Mouse (Mus musculus): ENCODE measurements around the gene Sdr39u1. TPM values are rescaled to one million over a fixed set of nuclear protein-coding genes. Genes with fewer than 3 reads are reported as not detected.

The Sdr39u1 gene
- polyA plus RNA-seq, 1 experiment from 2014 or later = 27.5 TPM

- H3K9me3 ChIP-seq (replicated peaks) = no peaks in the 10 kb centered on the region
- no peak overlapping the region for H3K4me3 ChIP-seq
- no peaks in the 10 kb centered on the region for H3K36me3 ChIP-seq
- H3K27ac ChIP-seq (replicated peaks) = no peak overlapping the region
- peaks cover 7% of the 10 kb centered on the region for H3K4me1 ChIP-seq
- no peaks in the 10 kb centered on the region for H3K27me3 ChIP-seq (ENCODE audit: low read depth, poor library complexity, severe bottlenecking)
- DNase-seq (ENCODE audit: low spot score) = no peak
- WGBS = 33% methylated on average over 1 of the region's 1 CpGs
Observed at GRCm38 (mm10) chr14:55905518-55905917, 5.4 kb upstream of the Sdr39u1 start.

DNA sequence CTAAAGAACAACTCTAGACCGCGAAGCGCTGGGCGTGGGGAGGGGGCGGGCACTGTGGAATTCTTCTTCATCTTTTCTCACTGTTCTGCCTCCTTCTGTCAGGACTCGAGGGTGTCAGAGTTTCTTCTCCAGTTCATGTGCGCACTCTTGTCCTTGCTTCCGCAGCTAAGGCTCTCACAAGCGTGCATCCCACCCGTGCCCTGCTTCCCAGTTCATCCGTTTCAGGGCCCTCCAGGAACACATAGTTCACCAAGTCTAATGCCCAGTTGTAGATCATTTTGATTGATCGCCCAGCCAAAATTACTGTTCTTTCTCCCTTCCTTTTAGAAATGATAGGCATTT, 292 bp upstream of the Sdr39u1 start:
- WGBS = 10% methylated on average over 12 of the region's 12 CpGs
- peak overlapping the region; percentile 62 for H3K4me3 ChIP-seq
- DNase-seq (ENCODE audit: low spot score) = no peak
- no peaks in the 10 kb centered on the region for H3K9me3 ChIP-seq (replicated peaks)
- H3K27ac ChIP-seq (replicated peaks) = peak overlapping the region; percentile 80
- H3K4me1 ChIP-seq = peaks cover 21% of the 10 kb centered on the region
- peaks cover 30% of the 10 kb centered on the region for H3K36me3 ChIP-seq
- H3K27me3 ChIP-seq (ENCODE audit: low read depth, poor library complexity, severe bottlenecking) = no peaks in the 10 kb centered on the region

DNA sequence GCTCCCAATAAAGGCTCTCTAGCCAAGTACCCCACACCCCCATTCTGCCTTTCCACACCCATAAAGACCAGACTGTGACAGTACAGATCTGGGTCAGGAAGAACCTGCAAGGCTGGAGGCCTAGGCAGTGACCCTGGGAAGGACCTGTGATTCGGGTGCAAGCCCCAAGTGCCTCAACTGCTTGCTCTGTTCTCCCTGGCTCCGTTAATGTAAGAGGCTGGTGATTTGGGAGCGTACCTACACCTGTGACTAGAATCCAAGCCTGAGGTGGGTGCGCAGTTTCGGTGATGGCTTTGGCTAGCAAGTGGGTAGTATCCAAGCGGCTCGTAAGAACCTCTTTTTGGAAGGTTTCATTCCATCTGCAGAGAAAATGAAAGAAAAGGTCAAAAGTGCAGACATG, 1.1 kb downstream of the Sdr39u1 start:
- no peak for DNase-seq (ENCODE audit: low spot score)
- Histone ChIP-seq H3K9me3 (replicated peaks) (no peaks in the 10 kb centered on the region), H3K4me1 (peaks cover 21% of the 10 kb centered on the region), H3K27me3 (ENCODE audit: low read depth, poor library complexity, severe bottlenecking) (no peaks in the 10 kb centered on the region), H3K27ac (replicated peaks) (no peak overlapping the region), H3K4me3 (no peak overlapping the region), H3K36me3 (peaks cover 44% of the 10 kb centered on the region)
- WGBS = 90% methylated on average over 7 of the region's 7 CpGs

DNA sequence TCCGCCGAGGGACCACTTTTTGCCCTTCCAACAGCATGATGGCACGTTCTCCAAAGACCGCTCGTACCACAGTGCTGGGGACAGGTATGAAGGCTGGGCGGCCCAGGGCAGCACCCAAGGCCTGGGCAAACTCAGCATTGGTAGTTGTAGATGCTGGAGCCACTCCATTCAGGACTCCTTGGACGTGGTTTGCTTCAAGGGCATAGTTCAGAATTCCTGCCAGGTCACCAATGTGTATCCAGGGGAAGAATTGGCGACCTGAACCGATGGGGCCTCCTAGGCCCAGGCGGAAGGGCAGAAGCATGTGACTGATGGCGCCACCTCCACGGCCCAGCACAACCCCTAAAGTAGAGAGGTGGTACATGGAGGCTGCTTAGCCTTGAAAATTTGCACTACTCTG, 2.4 kb downstream of the Sdr39u1 start:
- no peak overlapping the region for H3K27ac ChIP-seq (replicated peaks)
- peaks cover 21% of the 10 kb centered on the region for H3K4me1 ChIP-seq
- no peaks in the 10 kb centered on the region for H3K27me3 ChIP-seq (ENCODE audit: low read depth, poor library complexity, severe bottlenecking)
- WGBS = 93% methylated on average over 12 of the region's 12 CpGs
- peaks cover 57% of the 10 kb centered on the region for H3K36me3 ChIP-seq
- DNase-seq (ENCODE audit: low spot score) = no peak
- no peaks in the 10 kb centered on the region for H3K9me3 ChIP-seq (replicated peaks)
- H3K4me3 ChIP-seq = no peak overlapping the region

- 0 out of 2 replicates have a peak, but pooled peaks cover 4% of the 10 kb centered on the region for H3K27me3 ChIP-seq (ENCODE audit: low read depth, poor library complexity, severe bottlenecking)
- no peak overlapping the region for H3K27ac ChIP-seq (replicated peaks)
- peaks cover 55% of the 10 kb centered on the region for H3K36me3 ChIP-seq
- DNase-seq (ENCODE audit: low spot score) = no peak
- WGBS = 89% methylated on average over 24 of the region's 24 CpGs
- H3K4me3 ChIP-seq = peak overlapping the region; percentile 82; the same call in 1 of the 2 replicates
- peaks cover 35% of the 10 kb centered on the region for H3K4me1 ChIP-seq
- no peaks in the 10 kb centered on the region for H3K9me3 ChIP-seq (replicated peaks)
Observed at GRCm38 (mm10) chr14:55886571-55887382, 13.3 kb downstream of the Sdr39u1 start.

GRCm38 (mm10) chr14:55885791-55886271, 14.3 kb downstream of the Sdr39u1 start:
- H3K4me3 ChIP-seq = peak overlapping the region; percentile 82
- 15% methylated on average over 16 of the region's 16 CpGs for WGBS
- no peak for DNase-seq (ENCODE audit: low spot score)
- H3K4me1 ChIP-seq = peaks cover 35% of the 10 kb centered on the region
- H3K27me3 ChIP-seq (ENCODE audit: low read depth, poor library complexity, severe bottlenecking) = 0 out of 2 replicates have a peak, but pooled peaks cover 4% of the 10 kb centered on the region
- H3K36me3 ChIP-seq = peaks cover 45% of the 10 kb centered on the region
- H3K9me3 ChIP-seq (replicated peaks) = no peaks in the 10 kb centered on the region
- peak overlapping the region; percentile 94 for H3K27ac ChIP-seq (replicated peaks)

DNA sequence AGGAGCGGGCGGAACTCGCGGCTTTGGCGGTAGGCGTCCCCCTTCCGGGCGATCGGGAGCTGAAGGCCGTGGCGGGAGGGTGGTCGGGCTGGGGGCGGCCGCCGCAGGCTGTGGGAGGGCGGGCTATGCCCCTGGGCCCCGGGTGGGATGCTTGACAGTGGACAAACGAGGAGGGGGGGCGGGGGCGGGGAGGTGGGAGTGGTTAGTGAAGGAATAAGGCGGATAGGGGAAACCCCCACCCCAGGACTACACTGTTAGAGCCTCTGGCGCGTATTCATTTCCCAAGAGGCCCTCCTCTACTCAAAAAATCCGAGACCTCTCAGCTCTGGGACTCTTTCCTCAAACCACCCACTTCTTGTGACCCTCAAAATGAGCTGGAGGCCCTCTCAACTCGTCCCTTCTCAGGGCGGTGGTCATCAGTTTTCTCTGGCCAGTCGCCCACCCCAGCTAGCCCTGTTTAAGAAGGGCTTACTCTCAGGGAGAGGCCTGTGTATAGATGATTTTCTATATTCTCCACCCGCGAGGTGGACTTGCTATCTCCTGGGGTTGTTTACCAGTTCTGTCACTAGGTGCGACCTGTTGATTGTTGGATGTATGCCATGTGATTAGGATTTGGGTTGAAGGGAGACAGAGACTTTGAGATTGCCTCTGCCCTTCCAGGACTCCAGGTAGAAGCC, 14.8 kb downstream of the Sdr39u1 start:
- H3K4me1 ChIP-seq = peaks cover 35% of the 10 kb centered on the region
- H3K9me3 ChIP-seq (replicated peaks) = no peaks in the 10 kb centered on the region
- H3K27ac ChIP-seq (replicated peaks) = peak overlapping the region; percentile 94
- 0 out of 2 replicates have a peak, but pooled peaks cover 4% of the 10 kb centered on the region for H3K27me3 ChIP-seq (ENCODE audit: low read depth, poor library complexity, severe bottlenecking)
- 2% methylated on average over 16 of the region's 30 CpGs for WGBS
- peaks cover 40% of the 10 kb centered on the region for H3K36me3 ChIP-seq
- H3K4me3 ChIP-seq = peak overlapping the region; percentile 82
- no peak for DNase-seq (ENCODE audit: low spot score)

GRCm38 (mm10) chr14:55884713-55885113, 15.4 kb downstream of the Sdr39u1 start, which contains the start of gene Khnyn:
TSS of gene Khnyn (plus strand) at chr14:55884947.
- 0 out of 2 replicates have a peak, but pooled peaks cover 4% of the 10 kb centered on the region for H3K27me3 ChIP-seq (ENCODE audit: low read depth, poor library complexity, severe bottlenecking)
- H3K9me3 ChIP-seq (replicated peaks) = no peaks in the 10 kb centered on the region
- H3K4me3 ChIP-seq = peak within 1 kb of the TSS; percentile 82
- WGBS = under 1% methylated on average over 28 of the region's 30 CpGs
- peak within 1 kb of the TSS; percentile 94 for H3K27ac ChIP-seq (replicated peaks)
- peaks cover 35% of the 10 kb centered on the region for H3K4me1 ChIP-seq
- peak; percentile 92 for DNase-seq (ENCODE audit: low spot score)
- peaks cover 34% of the 10 kb centered on the region for H3K36me3 ChIP-seq

DNA sequence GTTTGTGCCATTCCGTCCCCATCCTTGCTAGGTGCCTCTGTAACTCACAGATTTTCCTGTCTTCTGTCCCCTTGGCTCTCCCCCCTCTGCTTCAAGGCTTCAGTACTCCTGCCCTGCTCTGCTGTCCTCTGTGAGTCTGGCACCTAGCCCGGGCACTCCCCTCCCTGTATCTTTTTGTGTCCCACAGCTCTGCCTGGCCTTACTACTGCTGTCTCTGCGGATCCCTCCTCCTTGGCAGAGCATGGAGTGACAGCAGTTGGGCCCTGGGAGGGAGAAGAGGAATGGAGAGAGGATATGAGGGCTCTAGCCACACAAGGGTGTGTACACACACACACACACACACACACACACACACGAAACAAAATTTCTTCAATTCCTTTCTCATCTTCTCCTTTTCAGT, 15.9 kb downstream of the Sdr39u1 start, which contains the start of gene Cbln3:
Gene Cbln3, minus strand, starts transcription at position 227 of the 400 bp plus-strand sequence.
- DNase-seq (ENCODE audit: low spot score) = no peak
- Histone ChIP-seq H3K36me3 (peaks cover 29% of the 10 kb centered on the region), H3K9me3 (replicated peaks) (no peaks in the 10 kb centered on the region), H3K27ac (replicated peaks) (peak within 1 kb of the TSS; percentile 94), H3K27me3 (ENCODE audit: low read depth, poor library complexity, severe bottlenecking) (0 out of 2 replicates have a peak, but pooled peaks cover 4% of the 10 kb centered on the region), H3K4me3 (peak within 1 kb of the TSS; percentile 82), H3K4me1 (peaks cover 35% of the 10 kb centered on the region)
- WGBS = 37% methylated on average over 4 of the region's 4 CpGs

DNA sequence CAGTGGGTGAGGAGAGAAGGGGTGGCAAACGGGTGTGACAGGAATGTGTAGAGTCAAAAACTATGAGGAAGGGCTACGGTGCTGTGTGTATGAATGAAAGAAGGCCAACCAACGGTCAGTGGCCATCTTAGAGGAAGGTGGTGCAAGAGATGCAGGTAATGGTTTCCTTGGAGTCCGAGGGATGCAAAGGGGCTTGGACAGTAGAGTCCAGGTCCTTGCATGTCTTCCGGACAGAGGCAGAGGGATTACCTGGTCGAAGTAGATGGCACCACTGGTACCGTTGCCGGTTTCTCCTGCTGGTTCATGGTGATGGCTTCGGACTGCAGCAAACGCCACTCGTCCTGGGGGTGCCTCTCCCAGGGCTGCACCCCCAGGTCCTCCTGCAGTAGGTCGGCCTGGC, 16.4 kb downstream of the Sdr39u1 start:
- Histone ChIP-seq H3K4me3 (peak overlapping the region; percentile 82; the same call in 1 of the 2 replicates), H3K9me3 (replicated peaks) (no peaks in the 10 kb centered on the region), H3K27ac (replicated peaks) (peak overlapping the region; percentile 94), H3K27me3 (ENCODE audit: low read depth, poor library complexity, severe bottlenecking) (0 out of 2 replicates have a peak, but pooled peaks cover 4% of the 10 kb centered on the region), H3K4me1 (peaks cover 36% of the 10 kb centered on the region), H3K36me3 (peaks cover 24% of the 10 kb centered on the region)
- DNase-seq (ENCODE audit: low spot score) = no peak
- WGBS = 90% methylated on average over 12 of the region's 12 CpGs

GRCm38 (mm10) chr14:55883149-55883661, 16.9 kb downstream of the Sdr39u1 start:
- no peak for DNase-seq (ENCODE audit: low spot score)
- H3K36me3 ChIP-seq = peaks cover 19% of the 10 kb centered on the region
- H3K27me3 ChIP-seq (ENCODE audit: low read depth, poor library complexity, severe bottlenecking) = 0 out of 2 replicates have a peak, but pooled peaks cover 4% of the 10 kb centered on the region
- no peaks in the 10 kb centered on the region for H3K9me3 ChIP-seq (replicated peaks)
- H3K27ac ChIP-seq (replicated peaks) = 0 out of 2 replicates have a peak overlapping the region, but pooled peaks have one; percentile 33
- H3K4me3 ChIP-seq = no peak overlapping the region
- H3K4me1 ChIP-seq = peaks cover 40% of the 10 kb centered on the region
- WGBS = 93% methylated on average over 13 of the region's 13 CpGs

DNA sequence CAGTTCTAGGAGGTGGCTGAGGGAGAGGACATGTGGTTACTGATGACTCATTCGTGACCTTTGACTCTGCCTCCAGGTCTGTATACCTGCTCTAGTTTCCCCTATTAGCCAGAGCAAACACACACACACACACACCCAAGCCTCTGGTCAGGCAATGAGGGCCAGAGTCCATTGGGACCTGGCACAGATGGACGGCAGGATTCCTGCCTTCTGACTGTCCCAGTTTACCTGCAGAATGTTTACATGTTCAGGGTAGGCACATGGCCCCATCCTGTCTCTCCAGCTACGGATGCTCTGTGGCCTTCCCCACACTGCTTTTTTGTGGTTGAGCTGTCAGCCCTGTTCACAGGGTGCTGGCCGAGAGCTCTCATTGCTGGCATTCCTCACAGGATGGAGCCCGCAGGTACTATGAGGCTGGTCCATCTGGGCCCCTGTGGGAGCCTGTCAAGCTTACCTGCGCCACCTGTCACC, 17.9 kb downstream of the Sdr39u1 start:
- H3K36me3 ChIP-seq = peaks cover 9% of the 10 kb centered on the region
- H3K4me1 ChIP-seq = peaks cover 46% of the 10 kb centered on the region
- H3K4me3 ChIP-seq = no peak overlapping the region
- peak overlapping the region; percentile 33; the same call in 1 of the 2 replicates for H3K27ac ChIP-seq (replicated peaks)
- 0 out of 2 replicates have a peak, but pooled peaks cover 4% of the 10 kb centered on the region for H3K27me3 ChIP-seq (ENCODE audit: low read depth, poor library complexity, severe bottlenecking)
- whole genome bisulfite sequencing = 67% methylated on average over 6 of the region's 6 CpGs
- no peaks in the 10 kb centered on the region for H3K9me3 ChIP-seq (replicated peaks)
- no peak for DNase-seq (ENCODE audit: low spot score)
